Mouse (Mus musculus) layer of hippocampus, postnatal 36 days (tissue): Measurements from ENCODE around the gene Gm17545. TPM values are rescaled to one million over a fixed set of nuclear protein-coding genes. Genes with fewer than 3 reads are reported as not detected.

ENCODE experiments used
- DNase-seq, 2 experiments: peaks; one replicate each; pipeline ENCODE4 v3.0.0; 2022
- total RNA-seq, 2 experiments: library from RNA; stranded (reverse); gene quantifications; 2 replicates each; pipeline ENCODE4 v1.2.3; 2021

Gene Gm17545
- total RNA-seq, 2 experiments from 2014 or later: not detected

GRCm38 (mm10) chr9:22494203-22494807, 40.2 kb downstream of the Gm17545 start:
- DNase-seq: no peak

GRCm38 (mm10) chr9:22495133-22495532, 41.0 kb downstream of the Gm17545 start:
- DNase-seq: no peak

DNA sequence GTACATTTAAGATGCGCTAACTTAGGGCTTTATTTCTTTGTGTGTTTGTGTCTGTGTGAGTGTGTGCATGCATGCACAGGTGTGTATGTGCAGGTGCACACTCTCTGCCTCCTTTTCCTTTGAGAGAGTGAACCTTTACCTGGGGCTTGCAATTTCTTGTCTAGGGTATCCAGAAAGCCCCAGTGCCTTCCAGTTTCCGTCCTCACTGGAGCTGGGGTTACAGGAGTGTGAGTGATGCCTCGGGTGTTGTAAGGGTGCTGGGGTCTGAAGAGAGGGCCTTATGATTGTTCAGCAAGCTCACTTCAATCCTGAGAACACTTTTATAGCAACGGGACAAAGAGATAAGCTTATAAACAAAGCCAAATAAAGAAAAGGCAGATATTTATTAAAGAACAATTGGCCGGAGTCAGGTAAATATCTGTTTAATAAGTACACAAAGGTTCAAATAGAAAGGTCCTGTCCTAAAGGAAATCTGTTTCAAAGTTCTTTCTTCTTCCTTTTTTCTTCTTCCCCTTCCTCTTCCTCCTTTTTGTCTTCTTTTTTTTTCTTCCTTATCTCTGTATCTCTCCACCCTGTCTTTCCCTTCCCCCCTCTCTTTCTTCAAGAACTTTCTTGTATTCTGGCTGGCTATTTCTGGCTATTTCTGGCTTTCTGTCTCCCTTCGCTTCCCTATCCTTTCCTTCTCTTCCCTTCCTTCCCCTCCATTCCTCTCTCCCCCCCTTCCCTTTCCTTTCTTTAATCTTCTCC, 43.1 kb downstream of the Gm17545 start:
- DNase-seq: no peak

DNA sequence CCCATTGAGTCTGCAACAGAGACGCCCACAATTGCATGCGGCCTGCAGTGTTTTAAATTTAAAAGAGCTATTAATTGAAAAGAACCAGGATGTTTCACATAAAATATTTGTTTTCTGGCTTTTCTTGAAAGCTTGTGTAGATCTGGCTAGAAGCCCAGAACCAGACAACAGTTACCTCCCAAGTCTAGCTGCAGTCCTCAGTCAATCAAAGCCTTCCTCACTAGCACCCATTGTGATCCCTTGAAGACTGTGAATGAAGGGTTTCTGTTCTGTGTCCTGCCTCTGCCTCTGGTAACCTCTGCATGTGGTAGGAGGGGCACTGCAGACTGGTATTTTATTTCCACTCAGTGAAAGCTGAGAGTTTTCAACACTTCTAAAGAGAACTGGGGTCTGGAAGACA, 48.9 kb downstream of the Gm17545 start:
- no peak for DNase-seq

GRCm38 (mm10) chr9:22503581-22503980, 49.5 kb downstream of the Gm17545 start:
- DNase-seq: no peak

- DNase-seq: no peak
These were observed 51.5 kb downstream of the Gm17545 start for GRCm38 (mm10) chr9:22505574-22505973.

Other genes with a start within 250 kb of the Gm17545 start
- gene Zfp809, start 228.6 kb upstream of the Gm17545 start, total RNA-seq: 10 to 100 TPM; 22.5 to 27.6 TPM
- 1 to 10 TPM; 5.5 to 5.6 TPM for gene Zfp599, start 194.4 kb upstream of the Gm17545 start, total RNA-seq
- 10 to 100 TPM; 17.3 to 18.4 TPM for gene Zfp810, start 146.6 kb upstream of the Gm17545 start, total RNA-seq
- 10 to 100 TPM; 20.3 TPM for gene Anln, start 65.1 kb upstream of the Gm17545 start, total RNA-seq
- 1 to 10 TPM; 7.1 to 7.8 TPM for gene 9530077C05Rik, start 42.8 kb upstream of the Gm17545 start, total RNA-seq
- gene Rp9, start 15.5 kb downstream of the Gm17545 start, total RNA-seq: 10 to 100 TPM; 29.9 to 33.1 TPM
- gene Bbs9, start 21.4 kb downstream of the Gm17545 start, total RNA-seq: 10 to 100 TPM; 22.8 to 24.5 TPM